ENCODE assay signal across 23 mouse cellular contexts in genomic region chr17:76032710-76033109, GRCm38 (mm10).
"Had no signal": no experiment of that assay in that cellular context is flagged by ENCODE, and none has a peak within 500 bp of the region (broad histone marks: within the 10 kb centered on the region; RNA-seq: fewer than 3 reads in every experiment).

No protein-coding gene starts in this region.

- H3K36me3 ChIP-seq: lung, embryonic 15.5 days; midbrain, embryonic 10.5 days; midbrain, embryonic 12.5 days; neural tube, embryonic 13.5 days; neural tube, embryonic 15.5 days had no signal

- H3K9me3 ChIP-seq: lung, embryonic 15.5 days; midbrain, embryonic 10.5 days; midbrain, embryonic 12.5 days; neural tube, embryonic 13.5 days; neural tube, embryonic 15.5 days had no signal

- H3K4me2 ChIP-seq: lung, embryonic 15.5 days; midbrain, embryonic 12.5 days; neural tube, embryonic 13.5 days; neural tube, embryonic 15.5 days had no signal

- H3K27ac ChIP-seq: lung, embryonic 15.5 days; macrophage; midbrain, embryonic 10.5 days; midbrain, embryonic 12.5 days; neural tube, embryonic 13.5 days; neural tube, embryonic 15.5 days had no signal

- ATAC-seq: liver, postnatal 0 days; lung, postnatal 0 days; midbrain, embryonic 16.5 days had no signal

- H3K27me3 ChIP-seq: lung, embryonic 15.5 days; megakaryocyte, embryonic 14.5 days; midbrain, embryonic 12.5 days; neural tube, embryonic 13.5 days; neural tube, embryonic 15.5 days had no signal

- DNase-seq: liver, postnatal 0 days; lung, adult 2 months; lung, postnatal 14 days; lung, postnatal 36 days; midbrain, embryonic 14.5 days; retina, postnatal 1 day; right cerebral cortex, adult 18-20 months; right cerebral cortex, postnatal 25 days; right cerebral cortex, postnatal 4 days; spleen, adult 18-20 months; thymus, adult 18-20 months; thymus, postnatal 14 days; thymus, postnatal 36 days had no signal

- H3K9ac ChIP-seq: liver, postnatal 0 days; lung, embryonic 15.5 days; midbrain, embryonic 12.5 days; neural tube, embryonic 13.5 days; neural tube, embryonic 15.5 days had no signal

- H3K4me1 ChIP-seq: lung, embryonic 15.5 days; megakaryocyte, embryonic 14.5 days; midbrain, embryonic 10.5 days; midbrain, embryonic 12.5 days; neural tube, embryonic 13.5 days; neural tube, embryonic 15.5 days had no signal

- H3K4me3 ChIP-seq: lung, embryonic 15.5 days; megakaryocyte, embryonic 14.5 days; midbrain, embryonic 10.5 days; midbrain, embryonic 12.5 days; myocyte; neural tube, embryonic 13.5 days; neural tube, embryonic 15.5 days had no signal
